Mouse (Mus musculus) MEL (cell line): ENCODE measurements at regions not wholly inside any gene's neighbourhood (a gene's known extent, or its start where the extent isn't known, plus 50 kb on each side); places are given as distances from the start of the nearest gene placed in this dataset.

Experiments used
- DNase-seq: peaks from one replicate; pipeline ENCODE4 v3.0.0; 2011; ENCODE audit warnings: low read depth, low spot score
- H3K27ac ChIP-seq: 2 replicates; pipeline ENCODE4 v1.5.1; 2012; ENCODE audit warnings: low read depth, mild to moderate bottlenecking, control low read depth, low read length, moderate library complexity; ENCODE audit not compliant: control insufficient read depth
- H3K27me3 ChIP-seq, 2 experiments: fragments of 150-350 bp in 1 of 2; sonication (generic) in 1 of 2; 2 replicates each; pipeline ENCODE4 v1.6.1; 2012; ENCODE audit warnings: low read length in 2 of 2, mild to moderate bottlenecking in 2 of 2, improper control_type of control experiment in 1 of 2, moderate library complexity in 1 of 2; ENCODE audit not compliant: insufficient read depth in 2 of 2, control insufficient read depth in 1 of 2
- H3K36me3 ChIP-seq, 2 experiments: 2 replicates each; pipeline ENCODE4 v1.6.1; 2012 to 2014; ENCODE audit warnings: low read length in 2 of 2, improper control_type of control experiment in 1 of 2, inconsistent platforms in 1 of 2, mild to moderate bottlenecking in 1 of 2; ENCODE audit not compliant: insufficient read depth in 2 of 2, control insufficient read depth in 1 of 2
- H3K4me1 ChIP-seq, 2 experiments: fragments of 150-350 bp in 1 of 2; sonication (generic) in 1 of 2; 2 replicates each; pipeline ENCODE4 v1.6.1; 2012; ENCODE audit warnings: low read length in 2 of 2, improper control_type of control experiment in 1 of 2, mild to moderate bottlenecking in 1 of 2; ENCODE audit not compliant: insufficient read depth in 2 of 2, control insufficient read depth in 1 of 2
- H3K4me3 ChIP-seq, 2 experiments: fragments of 150-350 bp in 1 of 2; sonication (generic) in 1 of 2; 2 replicates each; pipeline ENCODE4 v1.5.1; 2012; ENCODE audit warnings: low read depth in 2 of 2, low read length in 2 of 2, mild to moderate bottlenecking in 2 of 2, moderate library complexity in 2 of 2, control low read depth in 1 of 2, improper control_type of control experiment in 1 of 2; ENCODE audit not compliant: control insufficient read depth in 1 of 2, insufficient read depth in 1 of 2
- H3K79me2 ChIP-seq: 2 replicates; pipeline ENCODE4 v1.6.1; 2012; ENCODE audit warnings: mild to moderate bottlenecking, low read length, moderate library complexity; ENCODE audit not compliant: control insufficient read depth, poor library complexity, insufficient read depth
- H3K9ac ChIP-seq: 2 replicates; pipeline ENCODE4 v1.6.1; 2012; ENCODE audit warnings: low read depth, mild to moderate bottlenecking, control low read depth, low read length, moderate library complexity; ENCODE audit not compliant: control insufficient read depth, poor library complexity, severe bottlenecking
- H3K9me3 ChIP-seq: fragments of 150-350 bp; sonication (generic); replicated peaks from 2 replicates; pipeline ENCODE4 v1.6.1; 2012; ENCODE audit warnings: mild to moderate bottlenecking, low read length, improper control_type of control experiment, moderate library complexity; ENCODE audit not compliant: insufficient read depth
- BHLHE40 ChIP-seq: IDR thresholded peaks from 2 replicates; pipeline ENCODE4 v1.6.1; 2012; ENCODE audit warnings: low read depth, mild to moderate bottlenecking, inconsistent platforms, low read length, improper control_type of control experiment, borderline replicate concordance
- CHD1 ChIP-seq: IDR thresholded peaks from 2 replicates; pipeline ENCODE4 v1.6.1; 2012; ENCODE audit warnings: low read depth, mild to moderate bottlenecking, inconsistent platforms, low read length, improper control_type of control experiment
- E2F4 ChIP-seq: IDR thresholded peaks from 2 replicates; pipeline ENCODE4 v1.6.1; 2011; ENCODE audit warnings: low read depth, low read length, improper control_type of control experiment, borderline replicate concordance
- ETS1 ChIP-seq: IDR thresholded peaks from 2 replicates; pipeline ENCODE4 v1.6.1; 2012; ENCODE audit warnings: low read depth, mild to moderate bottlenecking, inconsistent platforms, low read length, improper control_type of control experiment, moderate library complexity
- GABPA ChIP-seq: IDR thresholded peaks from 2 replicates; pipeline ENCODE4 v1.6.1; 2012; ENCODE audit warnings: low read depth, mild to moderate bottlenecking, inconsistent platforms, low read length, improper control_type of control experiment, moderate library complexity
- GATA1 ChIP-seq: IDR thresholded peaks from 2 replicates; pipeline ENCODE4 v1.6.1; 2011; ENCODE audit warnings: low read depth, low read length, improper control_type of control experiment
- MXI1 ChIP-seq: IDR thresholded peaks from 2 replicates; pipeline ENCODE4 v1.6.1; 2011; ENCODE audit warnings: mild to moderate bottlenecking, low read depth, low read length, improper control_type of control experiment
- MYB ChIP-seq: IDR thresholded peaks from 2 replicates; pipeline ENCODE4 v1.6.1; 2011; ENCODE audit warnings: mild to moderate bottlenecking, low read depth, low read length, improper control_type of control experiment
- POLR2AphosphoS2 ChIP-seq: IDR thresholded peaks from 2 replicates; pipeline ENCODE4 v1.6.1; 2011; ENCODE audit warnings: low read length, improper control_type of control experiment
- POLR2AphosphoS5 ChIP-seq: IDR thresholded peaks from 2 replicates; pipeline ENCODE4 v1.6.1; 2012; ENCODE audit warnings: low read depth, borderline replicate concordance, mild to moderate bottlenecking, inconsistent platforms, low read length, moderate library complexity, mixed read lengths
- RAD21 ChIP-seq: IDR thresholded peaks from 2 replicates; pipeline ENCODE4 v1.6.1; 2011; ENCODE audit warnings: mild to moderate bottlenecking, low read depth, low read length, improper control_type of control experiment
- SIN3A ChIP-seq: IDR thresholded peaks from 2 replicates; pipeline ENCODE4 v1.6.1; 2012; ENCODE audit warnings: low read length, improper control_type of control experiment, inconsistent platforms
- SMC3 ChIP-seq: IDR thresholded peaks from 2 replicates; pipeline ENCODE4 v1.6.1; 2011; ENCODE audit warnings: low read depth, low read length, improper control_type of control experiment
- TAL1 ChIP-seq: IDR thresholded peaks from 2 replicates; pipeline ENCODE4 v1.6.1; 2012; ENCODE audit warnings: mild to moderate bottlenecking, inconsistent platforms, low read length, moderate library complexity, mixed read lengths
- TBP ChIP-seq: IDR thresholded peaks from 2 replicates; pipeline ENCODE4 v1.8.0; 2011; ENCODE audit warnings: low read depth, low read length, improper control_type of control experiment
- TCF12 ChIP-seq: IDR thresholded peaks from 2 replicates; pipeline ENCODE4 v1.6.1; 2014; ENCODE audit warnings: low read depth, mild to moderate bottlenecking, inconsistent platforms, low read length, improper control_type of control experiment, moderate library complexity
- UBTF ChIP-seq: IDR thresholded peaks from 2 replicates; pipeline ENCODE4 v1.6.1; 2012; ENCODE audit warnings: low read depth, mild to moderate bottlenecking, inconsistent platforms, low read length, improper control_type of control experiment, moderate library complexity, borderline replicate concordance; ENCODE audit not compliant: insufficient read depth
- USF1 ChIP-seq: IDR thresholded peaks from 2 replicates; pipeline ENCODE4 v1.6.1; 2014; ENCODE audit warnings: low read depth, mild to moderate bottlenecking, inconsistent platforms, low read length, improper control_type of control experiment, moderate library complexity

- no peaks in the 10 kb centered on the region for H3K27me3 ChIP-seq
- TF ChIP-seq BHLHE40 (no peak), GATA1 (no peak), SIN3A (no peak), UBTF (no peak), RAD21 (no peak), POLR2AphosphoS5 (no peak), GABPA (no peak)
- TF ChIP-seq, all 39 proteins: peak for 0
- Histone ChIP-seq H3K9me3 (no peaks in the 10 kb centered on the region), H3K4me3 (no peak overlapping the region), H3K36me3 (no peaks in the 10 kb centered on the region), H3K79me2 (no peaks in the 10 kb centered on the region), H3K9ac (no peak overlapping the region), H3K4me1 (no peaks in the 10 kb centered on the region), H3K27ac (no peak overlapping the region)
- DNase-seq, result no peak
Measured at GRCm38 (mm10) chr13:47784406-47784805, 476.6 kb upstream of the Id4 start.

- no peaks in the 10 kb centered on the region for H3K36me3 ChIP-seq
- H3K9ac ChIP-seq, result no peak overlapping the region
- no peaks in the 10 kb centered on the region for H3K79me2 ChIP-seq
- H3K27me3 ChIP-seq, result no peaks in the 10 kb centered on the region
- no peak for DNase-seq
- H3K9me3 ChIP-seq, result no peaks in the 10 kb centered on the region
- no peaks in the 10 kb centered on the region for H3K4me1 ChIP-seq
- no peak overlapping the region for H3K27ac ChIP-seq
- H3K4me3 ChIP-seq, result no peak overlapping the region
- no peak for TF ChIP-seq E2F4
- no peak for TF ChIP-seq RAD21
- TF ChIP-seq TBP, result no peak
- TF ChIP-seq ETS1, result no peak
- TF ChIP-seq CHD1, result no peak
- no peak for TF ChIP-seq TCF12
- no peak for TF ChIP-seq SMC3
- TF ChIP-seq MYB, result no peak
- TF ChIP-seq USF1, result no peak
- no peak for TF ChIP-seq TAL1
- no peak for TF ChIP-seq MXI1
- no peak for TF ChIP-seq POLR2AphosphoS2
Measured at GRCm38 (mm10) chr13:47797859-47798258, 463.2 kb upstream of the Id4 start.
